Mouse (Mus musculus) heart, adult 18-20 months (tissue): ENCODE results near the gene Pgm3. TPM values are rescaled to one million over a fixed set of nuclear protein-coding genes. Genes with fewer than 3 reads are reported as not detected.
"Not testable (repeated sequence)": the region's sequence is repeated elsewhere in the genome, so short reads cannot be mapped to it uniquely, and the experiment has no call there.

Experiments
- DNase-seq, 2 experiments: peaks; one replicate each; pipeline ENCODE4 v3.0.0; 2021 to 2022; ENCODE audit warnings: mixed read lengths in 1 of 2
- long read RNA-seq, 2 experiments: library from polyadenylated mRNA; stranded (forward); transcript quantifications; one replicate each; pipeline ENCODE4 v2.0.0; 2021
- total RNA-seq, 2 experiments: library from RNA; stranded (reverse); gene quantifications; 2 replicates each; pipeline ENCODE4 v1.2.3; 2021

Gene Pgm3
- total RNA-seq, result 1 to 10 TPM; 7.4 to 7.8 TPM
- long read RNA-seq, experiment 1, transcript Pgm3-201 (13 exons, 2,666 nt), result major isoform, 6 of 8 reads
- long read RNA-seq, experiment 1, partial matches to known transcripts, result 0 of 8 reads
- long read RNA-seq, experiment 1, other reads (novel, unspliced or antisense), result 1 of 8 reads
- long read RNA-seq, experiment 2, partial matches to known transcripts, result 0 of 2 reads
- long read RNA-seq, experiment 2, other reads (novel, unspliced or antisense), result 0 of 2 reads

DNA sequence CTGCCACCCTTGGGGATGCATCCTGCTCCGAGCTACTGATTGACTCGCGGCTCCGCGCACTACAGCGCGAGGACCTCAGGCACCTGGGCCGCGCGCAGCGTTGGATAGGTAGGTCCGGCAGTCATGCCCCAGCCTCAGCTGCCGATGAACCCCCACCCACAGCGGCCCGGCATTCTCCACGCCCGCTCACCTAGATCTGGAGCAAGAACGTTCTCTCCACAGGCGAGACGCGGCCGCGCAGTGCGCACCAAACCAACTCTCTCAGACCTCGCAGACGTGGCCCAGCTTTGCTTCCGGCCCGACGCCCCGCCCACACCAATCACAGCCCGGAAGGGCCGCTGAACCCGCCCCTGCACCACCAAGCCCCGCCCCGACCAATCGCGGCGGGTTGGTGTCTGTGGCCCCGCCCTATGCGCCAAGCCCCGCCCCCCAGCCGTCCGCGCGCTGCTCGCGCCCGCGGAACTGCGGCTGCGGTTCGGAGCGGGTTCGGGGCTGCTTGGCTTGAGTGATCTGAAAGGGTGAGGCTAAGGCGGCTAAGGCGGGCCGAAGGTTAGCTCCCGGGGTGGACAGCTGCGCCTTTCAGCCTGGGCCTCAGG is at the start of gene Pgm3, which contains the start of gene Rwdd2a:
Pgm3 (minus strand) TSS at position 303 of the 596 bp plus-strand sequence.
Rwdd2a (plus strand) TSS at position 452 of the 596 bp plus-strand sequence.
- peak; percentile 96 to 98 for DNase-seq

DNA sequence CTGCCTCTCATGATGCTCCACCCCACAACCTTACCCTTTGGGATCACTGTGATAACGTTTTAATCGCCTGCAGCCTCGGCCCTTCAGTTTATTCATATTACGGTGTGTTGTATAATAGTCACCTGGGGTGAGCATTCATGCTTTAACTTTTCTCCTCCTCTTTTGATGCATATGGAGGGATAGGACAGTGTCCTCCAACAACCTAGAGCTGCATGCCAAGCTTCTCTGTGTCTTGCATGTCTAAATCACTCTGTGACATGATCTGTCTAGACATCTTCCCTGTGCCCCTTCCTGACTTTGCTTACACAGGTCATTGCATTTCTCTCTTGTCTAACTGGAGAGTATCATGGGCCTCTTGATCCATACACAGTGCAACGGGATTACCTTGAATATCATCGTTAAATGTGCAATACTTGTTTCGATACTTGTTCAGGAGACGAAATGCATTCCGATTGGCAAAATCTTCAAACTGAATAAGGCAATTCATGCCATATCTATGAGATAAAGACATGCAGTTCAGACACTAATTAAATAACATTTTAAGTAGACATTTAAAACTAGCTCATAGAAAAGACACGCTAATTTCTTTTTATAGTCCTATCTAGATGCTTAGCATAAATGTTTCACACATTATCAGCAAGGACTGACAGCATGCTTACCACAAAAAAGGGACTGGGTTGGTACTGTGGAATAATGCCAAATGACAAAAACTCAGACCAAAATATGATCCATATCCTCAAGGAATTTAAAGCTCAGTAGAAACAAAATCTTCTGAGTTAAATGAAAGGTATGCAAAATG is 47.9 kb upstream of the Pgm3 start:
- DNase-seq, result no peak

DNA sequence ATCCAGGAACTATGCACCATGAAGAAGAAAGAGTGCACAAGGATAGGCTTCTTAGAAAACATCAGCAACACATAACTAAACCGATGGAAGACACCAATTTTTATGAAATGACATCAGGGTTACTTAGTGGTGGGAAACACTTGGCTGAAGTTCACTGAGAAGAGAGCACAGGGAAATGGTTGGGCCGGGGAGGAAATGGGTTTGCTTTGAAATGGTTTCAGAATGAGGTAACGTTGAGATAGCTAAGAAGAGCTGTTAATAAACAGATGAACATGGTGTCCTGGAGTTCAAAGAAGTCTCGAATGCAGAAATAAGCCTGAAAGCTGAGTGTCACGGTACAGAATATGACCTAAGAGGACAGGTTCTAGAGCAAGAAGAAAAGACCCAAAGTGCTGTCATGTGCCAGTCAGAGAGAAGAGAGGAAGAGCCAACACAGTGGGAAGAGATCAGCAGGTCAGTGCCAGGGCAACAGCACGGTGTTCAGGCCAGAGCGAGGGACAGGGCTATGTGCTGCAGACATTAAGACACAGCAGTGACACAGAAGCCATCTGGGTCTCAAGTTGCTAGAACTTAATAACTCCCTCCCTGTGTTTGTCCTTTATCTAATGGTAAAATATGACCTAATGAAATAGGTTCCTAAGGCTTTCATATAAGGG is 46.3 kb upstream of the Pgm3 start:
- no peak for DNase-seq

DNA sequence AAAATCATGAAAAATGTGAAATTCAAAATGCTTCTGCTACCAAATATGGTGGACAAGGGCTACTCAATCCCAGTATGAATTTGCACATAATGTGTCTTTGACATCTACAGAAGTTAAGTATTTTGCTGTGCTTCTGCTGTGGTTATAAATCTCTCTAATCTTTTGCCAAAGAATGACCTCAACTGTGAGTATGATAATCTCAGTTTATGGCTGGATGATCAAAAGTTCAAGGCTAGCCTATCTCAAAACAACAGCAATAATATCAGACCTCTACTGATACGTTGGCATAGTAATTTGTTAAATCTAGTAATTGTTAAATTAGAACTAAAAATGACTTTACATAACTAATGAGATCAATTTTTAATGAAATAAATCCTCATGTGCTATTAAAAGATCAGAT is 44.1 kb upstream of the Pgm3 start:
- DNase-seq, result no peak

DNA sequence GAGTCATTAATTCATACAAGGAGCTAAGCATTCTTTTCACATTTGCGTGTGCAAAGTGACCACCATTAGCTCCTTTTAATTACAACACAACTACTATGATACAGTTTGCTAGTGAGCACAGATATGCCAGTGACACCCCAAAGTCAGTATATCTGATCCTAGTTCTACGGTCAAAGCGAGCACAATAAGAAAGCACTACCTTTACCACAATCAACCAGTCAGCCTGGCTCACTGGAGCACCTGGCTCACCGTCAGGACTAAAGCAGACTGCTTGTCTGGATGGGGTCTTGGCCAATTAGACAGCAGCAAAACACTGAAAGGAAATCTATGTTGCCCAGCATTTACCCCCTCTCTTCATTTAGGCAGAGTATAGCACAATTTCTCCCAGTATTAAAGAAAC is 40.4 kb upstream of the Pgm3 start:
- no peak for DNase-seq

DNA sequence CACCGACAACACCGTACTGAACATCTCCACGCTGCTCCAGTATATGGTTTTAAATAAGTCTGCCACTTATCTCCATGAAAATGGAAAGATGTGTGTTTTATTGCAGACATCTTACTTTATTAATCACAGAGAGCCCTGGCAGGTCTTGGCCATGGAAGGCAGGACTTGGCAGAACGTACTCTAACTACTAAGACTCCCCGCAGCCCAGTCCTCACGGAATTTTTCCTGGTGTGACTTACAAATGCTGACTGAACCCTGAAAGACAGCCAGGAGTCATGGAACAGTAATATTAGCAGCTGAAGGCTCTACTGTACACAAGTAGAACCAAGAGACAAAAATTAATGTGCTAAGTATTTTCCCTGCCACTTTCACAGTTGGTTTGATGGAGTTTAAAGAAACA is 34.1 kb upstream of the Pgm3 start:
- DNase-seq, result peak in 1 of 2 experiments; percentile 21

DNA sequence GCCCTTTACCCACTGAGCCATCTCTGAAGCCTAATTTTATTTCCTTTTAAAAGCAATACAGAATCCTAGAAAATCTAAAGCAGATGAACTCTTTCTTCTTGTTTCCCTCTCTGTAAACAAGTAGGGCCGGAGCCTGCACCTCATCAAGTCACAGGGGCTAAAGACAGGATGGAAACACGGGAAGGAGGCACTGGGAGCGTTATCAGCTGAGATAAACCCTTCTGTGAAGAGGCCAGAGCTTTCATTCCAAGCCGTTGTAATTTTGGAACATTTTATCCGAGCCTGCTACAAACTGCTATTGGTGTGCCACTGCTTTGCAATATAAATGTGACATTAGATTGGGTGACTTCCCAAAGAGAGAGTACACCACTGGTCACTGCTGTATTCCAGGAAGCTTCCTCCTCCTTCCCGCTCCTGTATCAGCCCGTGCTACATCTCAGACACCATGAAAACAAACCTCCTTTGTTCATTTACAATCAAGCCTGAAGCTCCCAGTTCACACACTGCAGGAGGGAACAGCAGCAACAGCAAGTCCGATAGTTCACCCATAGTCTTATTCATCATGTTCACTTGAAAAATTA is 28.2 kb upstream of the Pgm3 start:
- DNase-seq, result peak in 1 of 2 experiments; percentile 19

DNA sequence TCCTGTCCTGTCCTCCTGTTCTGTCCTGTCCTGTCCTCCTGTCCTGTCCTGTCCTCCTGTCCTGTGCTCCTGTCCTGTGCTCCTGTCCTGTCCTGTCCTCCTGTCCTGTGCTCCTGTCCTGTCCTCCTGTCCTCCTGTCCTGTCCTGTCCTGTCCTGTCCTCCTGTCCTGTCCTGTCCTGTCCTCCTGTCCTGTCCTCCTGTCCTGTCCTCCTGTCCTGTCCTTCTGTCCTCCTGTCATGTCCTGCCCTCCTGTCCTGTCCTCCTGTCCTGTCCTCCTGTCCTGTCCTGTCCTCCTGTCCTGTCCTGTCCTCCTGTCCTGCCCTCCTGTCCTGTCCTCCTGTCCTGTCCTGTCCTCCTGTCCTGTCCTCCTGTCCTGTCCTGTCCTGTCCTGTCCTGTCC is 25.3 kb upstream of the Pgm3 start:
- not testable (repeated sequence) for DNase-seq

DNA sequence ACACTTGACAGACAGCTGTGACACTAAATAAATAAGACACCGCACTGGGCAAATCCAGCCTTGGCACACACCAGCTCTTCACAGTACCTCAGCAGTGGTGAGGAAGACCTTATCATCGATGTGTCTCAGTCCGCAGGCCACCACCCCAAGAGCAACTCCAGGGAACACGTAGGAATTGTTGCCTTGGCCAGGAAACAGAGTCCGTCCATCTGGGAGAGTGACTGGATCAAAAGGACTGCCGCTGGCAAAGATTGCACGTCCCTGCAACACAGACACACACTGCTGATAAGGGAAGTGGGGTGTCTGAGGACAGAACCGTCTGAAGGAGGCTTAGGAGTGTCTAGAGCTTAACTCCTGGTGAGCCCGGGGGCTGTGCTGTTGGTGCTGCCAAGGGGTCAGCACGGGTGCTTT is 22.7 kb upstream of the Pgm3 start:
- DNase-seq, result not testable (repeated sequence)

DNA sequence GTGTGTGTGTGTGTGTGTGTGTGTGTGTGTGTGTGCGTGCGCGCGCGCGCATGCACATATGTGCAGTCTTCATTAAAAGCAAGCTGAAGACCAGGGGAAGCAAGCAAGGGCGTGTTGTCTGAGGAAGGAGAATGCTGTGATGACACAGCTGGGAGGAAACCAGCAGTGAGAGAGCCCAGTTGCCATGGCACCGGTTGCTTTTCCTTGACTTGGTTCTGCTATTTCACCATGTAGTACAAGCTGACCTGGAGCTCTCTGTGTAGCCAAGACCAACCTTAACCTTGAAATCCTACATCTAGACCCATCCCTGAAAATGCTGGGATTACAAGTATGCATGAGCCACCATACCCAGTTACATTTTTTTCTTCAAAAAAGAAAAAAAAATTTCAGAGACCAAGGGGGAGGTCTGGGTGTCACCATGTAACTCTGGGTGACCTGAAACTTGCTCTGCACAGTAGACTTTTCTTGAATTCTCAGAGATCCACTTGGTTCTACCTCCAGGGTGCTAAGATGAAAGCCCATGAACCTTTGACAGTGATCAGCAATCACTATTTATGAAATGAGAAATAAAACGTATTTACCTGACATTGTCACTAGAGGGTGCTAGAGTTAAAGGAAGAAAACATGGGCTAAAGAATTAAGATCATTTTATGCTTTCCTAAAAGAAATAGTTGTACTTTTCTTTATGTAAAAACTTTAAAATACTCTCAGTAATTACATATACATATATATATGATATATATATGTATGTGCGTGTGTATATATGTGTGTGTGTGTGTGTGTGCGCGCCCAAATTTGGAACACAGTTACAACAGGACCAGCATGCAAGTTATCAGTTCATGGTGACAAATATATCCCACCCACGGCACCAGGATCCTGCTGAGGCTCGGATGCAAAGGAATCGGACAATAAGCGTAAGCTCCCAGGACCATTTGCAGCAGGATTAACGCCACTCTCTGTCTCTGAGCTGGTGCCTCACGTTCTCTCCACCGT is 21.3 kb upstream of the Pgm3 start:
- DNase-seq, result peak; percentile 55

DNA sequence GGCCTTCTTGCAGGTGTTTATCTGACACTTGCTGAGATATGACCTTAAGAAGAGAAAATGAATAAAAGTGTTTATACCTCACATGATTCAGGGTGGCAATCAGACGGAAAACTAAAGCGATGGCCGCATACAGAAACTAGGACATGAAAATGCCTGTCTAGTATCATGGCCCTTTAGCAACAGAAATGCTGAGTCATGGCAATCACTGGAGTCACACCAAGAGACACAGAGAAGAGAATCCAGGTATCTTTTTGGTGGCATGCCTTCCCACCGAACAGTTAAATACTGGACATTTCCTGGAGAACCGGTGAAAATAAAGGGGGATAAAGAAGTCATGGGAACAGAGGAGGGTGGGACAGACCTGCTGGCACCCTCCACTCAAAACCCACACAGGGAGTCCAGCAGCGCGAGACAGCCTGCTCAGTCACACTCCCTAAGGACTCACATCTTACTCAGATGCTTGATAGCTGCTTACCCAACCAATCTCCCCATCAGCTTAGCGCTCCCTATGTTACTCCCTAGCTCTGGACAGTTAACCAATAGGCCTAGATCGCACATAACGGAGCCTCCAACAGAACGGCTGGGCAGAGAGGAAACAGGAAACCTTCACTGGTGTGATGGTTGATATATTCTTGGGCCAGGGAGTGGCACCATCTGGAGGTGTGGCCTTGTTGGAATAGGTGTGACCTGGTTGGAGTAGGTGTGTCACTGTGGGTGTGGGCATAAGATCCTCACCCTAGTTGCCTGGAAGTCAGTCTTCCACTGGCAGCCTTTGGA is 15.6 kb upstream of the Pgm3 start:
- DNase-seq, result no peak

DNA sequence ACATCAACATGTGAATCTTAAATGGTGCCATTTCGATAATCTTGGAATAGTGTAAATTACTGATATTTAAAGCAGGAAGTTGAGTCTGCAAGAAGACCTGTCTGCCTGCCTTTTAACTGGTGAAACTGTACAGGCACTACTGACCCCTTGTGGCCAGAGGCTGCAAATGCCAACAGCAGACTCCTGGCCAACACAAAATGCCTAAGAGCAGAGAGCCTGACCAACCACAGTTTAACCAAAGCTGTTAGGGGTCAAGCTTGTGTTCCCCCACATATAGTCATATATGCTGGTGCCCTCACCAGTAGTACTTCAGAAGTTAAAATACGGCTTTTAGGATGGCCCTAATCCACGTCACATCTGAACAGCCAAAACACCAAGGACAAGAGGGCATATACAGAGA is 12.1 kb upstream of the Pgm3 start:
- DNase-seq, result peak; percentile 66 to 81

DNA sequence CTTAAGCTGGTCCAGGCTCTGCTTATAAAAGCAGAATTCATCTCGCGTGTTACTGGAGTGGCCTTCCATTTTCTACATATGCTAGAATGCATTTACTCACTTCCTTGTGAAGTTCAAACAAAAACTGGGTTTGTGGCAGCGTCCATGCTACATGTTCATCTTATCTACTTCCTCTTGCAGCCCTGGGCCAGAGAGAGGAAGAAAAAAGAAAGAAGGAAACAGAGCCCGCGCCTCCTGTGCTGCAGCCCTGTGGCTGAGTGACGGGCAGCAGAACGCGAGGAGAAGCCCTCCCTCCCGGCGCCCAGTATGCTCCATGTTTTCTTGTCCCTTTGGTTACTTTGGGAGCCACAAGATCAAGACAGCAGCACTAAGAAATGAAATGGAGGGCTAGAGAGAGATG is 8.0 kb upstream of the Pgm3 start:
- DNase-seq, result peak in 1 of 2 experiments; percentile 33

DNA sequence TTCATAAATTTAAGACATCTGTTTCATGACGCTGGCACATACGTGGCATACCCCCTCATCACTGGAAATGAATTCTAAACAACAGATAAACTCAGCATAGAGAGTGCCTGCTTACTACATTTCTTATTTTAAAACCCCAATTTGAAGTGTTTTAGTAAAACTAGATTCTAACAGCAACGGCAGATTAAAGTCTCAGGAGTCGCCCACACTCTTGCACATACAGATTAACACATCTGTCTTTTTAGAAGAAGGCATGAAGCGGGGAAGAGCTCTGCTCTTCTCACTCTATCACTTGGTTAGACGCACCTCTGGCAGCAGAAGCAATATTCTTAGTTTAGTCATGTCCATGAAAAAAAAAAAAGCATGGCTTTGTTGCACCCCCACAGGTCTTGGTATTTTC is 3.5 kb upstream of the Pgm3 start:
- no peak for DNase-seq

DNA sequence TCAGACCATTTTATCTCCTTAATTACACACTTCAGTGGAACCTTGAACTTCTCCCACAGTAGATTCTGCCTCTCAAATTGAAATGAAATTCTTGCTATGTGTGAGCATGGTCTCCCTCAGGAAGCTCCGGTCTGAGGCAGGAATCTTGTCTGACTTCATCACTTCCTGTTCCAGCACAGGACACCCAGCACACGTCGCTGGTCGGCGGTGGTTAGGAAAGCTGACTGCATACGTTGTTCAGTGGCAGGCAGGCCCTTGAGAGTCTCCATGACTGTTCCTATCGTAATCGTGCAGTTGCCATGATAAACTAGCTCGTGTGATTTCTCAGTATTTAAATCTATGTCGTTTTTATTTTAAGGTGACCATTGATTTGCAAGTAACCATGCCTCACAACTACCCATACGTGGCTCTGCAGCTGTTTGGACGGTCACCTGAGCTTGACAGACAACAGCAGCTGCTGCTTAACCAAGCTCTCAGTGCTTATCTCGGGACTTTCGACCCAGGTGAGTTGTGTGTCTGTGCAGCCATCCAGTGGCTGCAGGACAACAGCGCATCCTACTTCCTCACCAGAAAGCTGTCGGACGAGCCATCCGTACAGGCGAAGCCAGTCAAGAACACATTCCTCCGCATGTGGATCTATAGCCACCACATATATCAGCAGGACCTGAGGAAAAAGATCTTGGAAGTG is 2.1 kb upstream of the Pgm3 start:
- no peak for DNase-seq

DNA sequence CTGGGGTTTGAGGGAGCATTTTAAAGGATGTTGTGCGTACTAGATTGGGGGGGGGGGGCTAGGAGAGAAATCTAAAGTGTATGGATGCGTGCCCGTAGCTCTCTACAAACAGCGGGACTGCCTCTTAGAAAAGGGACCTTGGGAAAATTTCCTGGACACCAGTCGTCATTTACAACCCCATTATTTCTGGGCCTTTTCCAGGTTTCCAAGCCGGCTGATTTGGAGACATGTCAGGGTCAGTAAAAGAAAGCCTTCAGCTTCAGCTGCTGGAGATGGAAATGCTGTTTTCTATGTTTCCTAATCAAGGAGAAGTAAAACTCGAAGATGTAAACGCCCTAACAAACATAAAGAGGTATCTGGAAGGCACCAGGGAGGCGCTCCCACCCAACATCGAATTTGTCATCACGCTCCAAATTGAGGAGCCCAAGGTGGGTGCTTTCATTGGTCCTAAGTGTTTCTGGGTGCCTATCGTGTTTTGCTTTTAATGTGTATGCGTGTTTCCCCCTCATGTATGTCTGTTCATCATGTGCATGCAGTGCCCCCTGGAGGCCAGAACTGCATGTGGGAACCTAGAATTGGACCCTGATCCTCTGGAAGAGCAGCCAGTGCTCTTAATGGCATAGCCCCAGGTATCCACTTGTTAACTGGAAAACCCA is 1.1 kb upstream of the Pgm3 start:
- peak; percentile 81 to 90 for DNase-seq

DNA sequence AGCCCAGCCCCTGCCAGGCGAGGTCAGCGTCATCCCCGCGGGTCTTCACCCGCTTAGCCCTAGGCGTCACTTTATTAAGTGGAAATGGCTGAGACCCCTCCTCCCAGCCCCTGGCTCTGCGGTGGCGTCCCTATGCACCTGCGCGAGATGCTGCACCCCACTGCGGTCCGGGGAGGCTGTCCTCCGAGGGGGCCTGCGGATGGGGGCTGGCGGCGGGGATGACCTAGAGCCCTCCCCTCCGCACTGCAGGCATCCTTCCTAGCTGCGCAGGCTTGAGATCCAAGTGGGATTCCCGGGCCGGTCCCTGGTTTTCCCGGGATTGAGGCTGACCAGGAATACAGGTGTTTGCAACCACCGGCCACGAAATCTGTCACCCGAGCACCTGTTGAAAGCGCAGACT is 554 bp upstream of the Pgm3 start:
- DNase-seq, result no peak

DNA sequence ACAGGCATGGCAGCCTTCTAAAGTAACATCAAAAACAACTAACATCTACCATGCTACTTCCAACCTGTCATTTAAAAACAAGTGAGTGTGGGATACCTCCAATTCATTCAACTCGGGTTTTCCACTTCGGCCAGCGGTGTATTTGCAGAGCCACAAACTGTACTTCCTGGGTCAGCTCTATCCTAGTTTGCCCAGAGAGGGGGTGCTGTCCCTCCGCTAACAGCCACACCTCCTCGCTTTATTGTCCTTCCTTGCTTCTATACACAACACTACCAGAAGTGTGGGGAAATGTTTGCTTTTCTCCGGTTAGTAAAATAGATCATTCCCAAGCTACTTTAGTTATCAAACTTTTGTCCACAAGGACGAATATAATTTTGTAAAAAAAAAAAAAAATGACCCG is 696 bp downstream of the Pgm3 start:
- no peak for DNase-seq

DNA sequence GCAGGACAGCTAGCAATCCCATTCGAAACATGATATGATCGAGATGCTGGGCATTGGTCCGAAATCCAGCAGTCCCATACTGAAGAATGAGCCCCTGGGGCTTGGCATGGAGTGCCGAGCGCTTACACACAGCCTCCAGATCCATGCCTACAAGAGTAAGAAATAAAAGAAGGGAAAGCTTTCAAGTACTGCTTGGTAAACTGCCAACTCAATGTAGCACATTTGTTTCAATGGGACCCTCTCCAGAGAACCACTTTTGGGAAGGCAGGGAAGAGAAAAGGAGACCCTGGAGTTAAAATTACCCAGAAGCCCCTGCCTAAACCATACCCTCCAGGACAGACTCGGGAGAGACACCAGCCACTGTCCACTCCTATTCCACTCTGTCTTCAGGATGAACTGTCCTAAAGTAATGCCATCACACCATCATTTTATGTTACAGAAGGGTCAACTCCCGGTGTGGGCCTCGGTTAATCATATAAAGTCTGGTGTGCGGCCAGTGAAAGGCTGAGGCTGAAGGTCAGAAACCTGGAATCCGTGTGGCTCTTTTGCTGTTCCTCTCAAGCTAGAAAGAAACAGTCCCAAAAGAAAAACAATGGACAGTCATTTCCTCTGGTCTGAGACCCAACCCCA is 1.3 kb downstream of the Pgm3 start:
- no peak for DNase-seq
